Mouse (Mus musculus) liver, postnatal 0 days (tissue): ENCODE results near the gene Poll. TPM values are rescaled to one million over a fixed set of nuclear protein-coding genes. Genes with fewer than 3 reads are reported as not detected.

Experiments
- ATAC-seq: fragments of 200-750 bp; cut with Nextera tagmentation; 2 replicates; pipeline ENCODE4 v1.8.0; 2017; ENCODE audit warnings: mild to moderate bottlenecking, moderate library complexity
- DNase-seq: peaks from one replicate; pipeline ENCODE4 v3.0.0-alpha.2; 2016
- H3K27ac ChIP-seq: fragments of 300-500 bp; sonication (generic); 2 replicates; pipeline ENCODE4 v1.5.1; 2014; ENCODE audit warnings: antibody characterized with exemption, moderate library complexity, mild to moderate bottlenecking, low read depth
- H3K27me3 ChIP-seq: fragments of 300-500 bp; sonication (generic); 2 replicates; pipeline ENCODE4 v1.6.1; 2014; ENCODE audit warnings: low read length, control low read depth, mixed read lengths; ENCODE audit not compliant: insufficient read depth
- H3K36me3 ChIP-seq: fragments of 300-500 bp; sonication (generic); replicated peaks from 2 replicates; pipeline ENCODE4 v1.6.1; 2014; ENCODE audit warnings: mild to moderate bottlenecking, control low read depth, low read length, moderate library complexity, mixed read lengths; ENCODE audit not compliant: insufficient read depth
- H3K4me1 ChIP-seq: fragments of 300-500 bp; sonication (generic); 2 replicates; pipeline ENCODE4 v1.6.1; 2014; ENCODE audit warnings: antibody characterized with exemption, mild to moderate bottlenecking, control low read depth; ENCODE audit not compliant: insufficient read depth
- H3K4me2 ChIP-seq: fragments of 300-500 bp; sonication (generic); 2 replicates; pipeline ENCODE4 v1.6.1; 2014; ENCODE audit warnings: low read depth, mild to moderate bottlenecking, low read length, moderate library complexity, mixed read lengths
- H3K4me3 ChIP-seq: fragments of 300-500 bp; sonication (generic); 2 replicates; pipeline ENCODE4 v1.5.1; 2014; ENCODE audit warnings: low read depth, low read length
- H3K9ac ChIP-seq: fragments of 300-500 bp; sonication (generic); replicated peaks from 2 replicates; pipeline ENCODE4 v1.6.1; 2014; ENCODE audit warnings: mild to moderate bottlenecking, moderate library complexity
- H3K9me3 ChIP-seq: fragments of 300-500 bp; sonication (generic); 2 replicates; pipeline ENCODE4 v1.6.1; 2016; ENCODE audit warnings: mild to moderate bottlenecking, control low read depth, low read length, mixed read lengths
- CTCF ChIP-seq: sonication (generic); IDR thresholded peaks from 2 replicates; pipeline ENCODE4 v1.5.1; 2016; ENCODE audit warnings: antibody characterized with exemption, low read depth
- EP300 ChIP-seq: IDR thresholded peaks from 2 replicates; pipeline ENCODE4 v1.6.1; 2016; ENCODE audit warnings: antibody characterized with exemption, low read depth, mild to moderate bottlenecking
- WGBS: fragments of 180-500 bp; shearing (Covaris S2); extraction: QIAGEN DNeasy Blood & Tissue Kit; methylation state at CpG from one replicate; pipeline ENCODE4 v1.1.7; 2014; ENCODE audit not compliant: insufficient replicate concordance; 5-methylcytosine and 5-hydroxymethylcytosine counted together
- polyA plus RNA-seq: library from polyadenylated mRNA; unstranded; fragments of >200 nt; fragmentation: Nextera tagmentation; extraction: Ambion mirVana; gene quantifications from 2 replicates; pipeline ENCODE4 v1.2.1, GENCODE M21; 2015

Poll gene
- polyA plus RNA-seq, 1 experiment from 2014 or later = 3.4 TPM

- H3K36me3 ChIP-seq = no peaks in the 10 kb centered on the region
- ATAC-seq = no peak
- no peak overlapping the region for H3K4me3 ChIP-seq
- H3K27ac ChIP-seq = no peak overlapping the region
- WGBS = 84% methylated on average over 6 of the region's 6 CpGs
- no peaks in the 10 kb centered on the region; the same call in 1 of the 2 replicates for H3K4me1 ChIP-seq
- H3K27me3 ChIP-seq = no peaks in the 10 kb centered on the region
- H3K9me3 ChIP-seq = no peaks in the 10 kb centered on the region
- H3K9ac ChIP-seq = no peak overlapping the region
- TF ChIP-seq CTCF = no peak
- TF ChIP-seq EP300 = no peak
- DNase-seq = no peak
- no peak overlapping the region for H3K4me2 ChIP-seq
Measured at GRCm38 (mm10) chr19:45596434-45596833, 36.1 kb upstream of the Poll start.

GRCm38 (mm10) chr19:45596019-45596418 lies 35.7 kb upstream of the Poll start:
- WGBS = 82% methylated on average over 7 of the region's 7 CpGs
- DNase-seq (no peak), ATAC-seq (no peak)
- Histone ChIP-seq H3K4me3 (no peak overlapping the region), H3K4me1 (no peaks in the 10 kb centered on the region; the same call in 1 of the 2 replicates), H3K4me2 (no peak overlapping the region), H3K9ac (no peak overlapping the region), H3K9me3 (no peaks in the 10 kb centered on the region), H3K36me3 (no peaks in the 10 kb centered on the region), H3K27ac (no peak overlapping the region), H3K27me3 (no peaks in the 10 kb centered on the region)
- TF ChIP-seq EP300 (no peak), CTCF (no peak)

GRCm38 (mm10) chr19:45595481-45595880 lies 35.1 kb upstream of the Poll start:
- 91% methylated on average over 6 of the region's 6 CpGs for WGBS
- no peaks in the 10 kb centered on the region for H3K27me3 ChIP-seq
- no peak overlapping the region for H3K27ac ChIP-seq
- H3K9me3 ChIP-seq = no peaks in the 10 kb centered on the region
- no peak for TF ChIP-seq CTCF
- no peak for TF ChIP-seq EP300
- H3K4me3 ChIP-seq = no peak overlapping the region
- no peak overlapping the region for H3K4me2 ChIP-seq
- H3K9ac ChIP-seq = no peak overlapping the region
- H3K4me1 ChIP-seq = no peaks in the 10 kb centered on the region; the same call in 1 of the 2 replicates
- no peaks in the 10 kb centered on the region for H3K36me3 ChIP-seq
- ATAC-seq (no peak), DNase-seq (no peak)

DNA sequence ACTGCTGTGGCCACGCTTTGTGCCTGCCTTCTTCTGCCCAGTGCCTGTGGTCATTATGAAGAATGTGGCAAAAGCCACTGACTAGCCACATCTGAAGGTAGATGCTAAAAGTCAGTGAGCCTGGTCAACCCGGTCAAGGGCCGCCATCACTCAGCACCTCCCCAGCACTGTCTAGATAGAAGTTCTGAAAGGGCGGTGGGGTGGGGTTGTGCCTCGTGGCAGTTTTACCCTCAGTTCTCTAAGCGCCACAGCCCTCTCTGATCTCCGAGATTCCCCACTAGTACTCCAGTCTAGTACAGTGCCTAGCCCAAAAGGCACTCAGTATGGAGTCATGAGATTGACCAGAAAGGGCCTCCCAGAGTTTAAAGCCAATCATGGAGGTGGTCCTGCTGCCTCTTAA lies 33.7 kb upstream of the Poll start:
- H3K4me1 ChIP-seq = no peaks in the 10 kb centered on the region; the same call in 1 of the 2 replicates
- no peak for TF ChIP-seq CTCF
- TF ChIP-seq EP300 = no peak

GRCm38 (mm10) chr19:45592916-45593315 lies 32.6 kb upstream of the Poll start:
- Histone ChIP-seq H3K27ac (no peak overlapping the region), H3K4me1 (no peaks in the 10 kb centered on the region; the same call in 1 of the 2 replicates), H3K9me3 (no peaks in the 10 kb centered on the region), H3K9ac (no peak overlapping the region), H3K4me2 (no peak overlapping the region), H3K36me3 (no peaks in the 10 kb centered on the region), H3K27me3 (no peaks in the 10 kb centered on the region), H3K4me3 (no peak overlapping the region)
- 92% methylated on average over 9 of the region's 9 CpGs for WGBS
- no peak for ATAC-seq
- DNase-seq = no peak
- TF ChIP-seq CTCF (no peak), EP300 (no peak)

More for the DNA sequence above, 33.7 kb upstream of the Poll start:
- H3K9ac ChIP-seq = no peak overlapping the region
- no peak overlapping the region for H3K27ac ChIP-seq
- H3K9me3 ChIP-seq = no peaks in the 10 kb centered on the region
- DNase-seq = no peak
- no peak for ATAC-seq
- no peak overlapping the region for H3K4me2 ChIP-seq
- no peaks in the 10 kb centered on the region for H3K27me3 ChIP-seq
- H3K4me3 ChIP-seq = no peak overlapping the region
- WGBS = 89% methylated on average over 7 of the region's 7 CpGs
- H3K36me3 ChIP-seq = no peaks in the 10 kb centered on the region

DNA sequence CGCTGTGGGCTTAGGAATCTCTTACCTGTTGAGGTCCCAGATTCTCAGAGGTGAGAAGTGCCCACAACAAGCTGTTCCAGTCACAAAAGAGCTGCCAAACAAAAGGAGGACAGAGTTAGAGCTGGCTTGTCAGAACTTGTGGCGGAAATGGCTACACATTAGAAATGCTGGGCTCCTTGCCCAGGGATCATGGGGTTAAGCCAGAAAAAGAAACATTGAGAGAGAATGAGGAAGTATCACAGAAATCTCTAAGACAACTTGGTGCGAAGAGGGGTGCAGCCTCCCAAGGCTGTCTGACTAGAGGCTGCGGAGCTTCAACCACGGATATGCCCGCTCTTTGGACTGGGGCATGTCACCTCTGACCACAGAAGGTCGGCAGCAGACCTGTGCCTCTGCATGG lies 31.4 kb upstream of the Poll start:
- H3K36me3 ChIP-seq = no peaks in the 10 kb centered on the region
- no peak overlapping the region for H3K27ac ChIP-seq
- no peak overlapping the region for H3K9ac ChIP-seq
- no peak overlapping the region for H3K4me3 ChIP-seq
- ATAC-seq (no peak), DNase-seq (no peak)
- WGBS = 52% methylated on average over 7 of the region's 7 CpGs
- no peaks in the 10 kb centered on the region; the same call in 1 of the 2 replicates for H3K4me1 ChIP-seq
- H3K9me3 ChIP-seq = no peaks in the 10 kb centered on the region
- no peak overlapping the region for H3K4me2 ChIP-seq
- H3K27me3 ChIP-seq = no peaks in the 10 kb centered on the region
- no peak for TF ChIP-seq CTCF
- no peak for TF ChIP-seq EP300

DNA sequence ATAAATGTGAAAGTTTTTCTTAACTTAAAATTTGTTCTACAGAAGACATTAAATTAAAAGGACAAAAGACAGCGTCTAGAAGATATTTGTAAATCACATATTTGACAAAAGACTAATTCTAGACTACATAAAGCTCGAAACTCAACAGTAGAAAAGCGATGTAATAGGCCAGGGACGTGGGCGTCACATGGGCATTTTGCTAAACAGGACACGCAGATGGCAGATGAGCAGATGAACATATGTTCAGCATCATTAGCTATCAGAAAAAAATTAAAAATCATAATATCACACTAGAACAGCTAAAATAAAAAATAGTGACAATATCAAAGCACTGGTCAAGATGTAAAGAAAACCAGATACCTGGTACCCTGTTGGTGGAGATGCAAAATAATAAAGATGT lies 29.4 kb upstream of the Poll start:
- Histone ChIP-seq H3K4me3 (no peak overlapping the region), H3K4me1 (no peaks in the 10 kb centered on the region; the same call in 1 of the 2 replicates), H3K27me3 (no peaks in the 10 kb centered on the region), H3K36me3 (no peaks in the 10 kb centered on the region), H3K9ac (no peak overlapping the region), H3K27ac (no peak overlapping the region), H3K4me2 (no peak overlapping the region), H3K9me3 (no peaks in the 10 kb centered on the region)
- no peak for ATAC-seq
- DNase-seq = no peak
- no peak for TF ChIP-seq CTCF
- TF ChIP-seq EP300 = no peak
- WGBS = 91% methylated on average over 6 of the region's 6 CpGs
